Mouse (Mus musculus) lung, postnatal 0 days (tissue): ENCODE measurements around the gene Fcmr.

Experiments used
- CTCF ChIP-seq: IDR thresholded peaks from 2 replicates; pipeline ENCODE4 v1.5.1; 2016; ENCODE audit warnings: antibody characterized with exemption, mild to moderate bottlenecking
- EP300 ChIP-seq: IDR thresholded peaks from 2 replicates; pipeline ENCODE4 v1.6.1; 2016; ENCODE audit warnings: antibody characterized with exemption, mild to moderate bottlenecking, control low read depth

DNA sequence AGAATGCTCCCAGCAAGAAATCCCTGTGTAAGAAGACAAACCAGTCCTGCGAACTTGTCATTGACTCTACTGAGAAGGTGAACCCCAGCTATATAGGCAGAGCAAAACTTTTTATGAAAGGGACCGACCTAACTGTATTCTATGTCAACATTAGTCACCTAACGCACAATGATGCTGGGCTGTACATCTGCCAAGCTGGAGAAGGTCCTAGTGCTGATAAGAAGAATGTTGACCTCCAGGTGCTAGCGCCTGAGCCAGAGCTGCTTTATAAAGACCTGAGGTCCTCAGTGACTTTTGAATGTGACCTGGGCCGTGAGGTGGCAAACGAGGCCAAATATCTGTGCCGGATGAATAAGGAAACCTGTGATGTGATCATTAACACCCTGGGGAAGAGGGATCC, 21.0 kb upstream of the Fcmr start:
- TF ChIP-seq CTCF, result no peak
- no peak for TF ChIP-seq EP300
